Mouse (Mus musculus) hindbrain, embryonic 15.5 days (tissue): ENCODE measurements around the gene Sorbs2. TPM values are rescaled to one million over a fixed set of nuclear protein-coding genes. Genes with fewer than 3 reads are reported as not detected.

Source experiments
- ATAC-seq: fragments of 200-750 bp; cut with Nextera tagmentation; 2 replicates; pipeline ENCODE4 v1.8.0; 2017; ENCODE audit warnings: low read depth, moderate number of reproducible peaks, moderate TSS enrichment; ENCODE audit not compliant: low FRiP score
- H3K27ac ChIP-seq: fragments of 300-500 bp; sonication (generic); replicated peaks from 2 replicates; pipeline ENCODE4 v1.5.1; 2015; ENCODE audit warnings: mild to moderate bottlenecking, inconsistent platforms
- H3K27me3 ChIP-seq: fragments of 300-500 bp; sonication (generic); 2 replicates; pipeline ENCODE4 v1.6.1; 2015; ENCODE audit warnings: control low read depth, inconsistent platforms
- H3K36me3 ChIP-seq: fragments of 300-500 bp; sonication (generic); 2 replicates; pipeline ENCODE4 v1.6.1; 2015; ENCODE audit warnings: control low read depth, inconsistent platforms
- H3K4me1 ChIP-seq: fragments of 300-500 bp; sonication (generic); replicated peaks from 2 replicates; pipeline ENCODE4 v1.6.1; 2015; ENCODE audit warnings: control low read depth, inconsistent platforms
- H3K4me2 ChIP-seq: fragments of 300-500 bp; sonication (generic); 2 replicates; pipeline ENCODE4 v1.6.1; 2015; ENCODE audit warnings: moderate library complexity, mild to moderate bottlenecking, inconsistent platforms
- H3K4me3 ChIP-seq: fragments of 300-500 bp; sonication (generic); 2 replicates; pipeline ENCODE4 v1.5.1; 2015; ENCODE audit warnings: mild to moderate bottlenecking, inconsistent platforms
- H3K9ac ChIP-seq: fragments of 300-500 bp; sonication (generic); 2 replicates; pipeline ENCODE4 v1.6.1; 2015; ENCODE audit warnings: inconsistent platforms
- H3K9me3 ChIP-seq: fragments of 300-500 bp; sonication (generic); 2 replicates; pipeline ENCODE4 v1.6.1; 2016; ENCODE audit warnings: control low read depth, inconsistent platforms
- WGBS: fragments of 180-500 bp; shearing (Covaris S2); methylation state at CpG from one replicate; pipeline ENCODE4 v1.1.7; 2015; 5-methylcytosine and 5-hydroxymethylcytosine counted together
- polyA plus RNA-seq: library from polyadenylated mRNA; unstranded; fragments of >200 nt; fragmentation: Nextera tagmentation; extraction: Ambion mirVana; gene quantifications from 2 replicates; pipeline ENCODE4 v1.2.1, GENCODE M21; 2015

Sorbs2 gene
- polyA plus RNA-seq, 1 experiment from 2014 or later, result 54.5 TPM

GRCm38 (mm10) chr8:45605419-45605818 lies 97.8 kb downstream of the Sorbs2 start:
- H3K27me3 ChIP-seq, result no peaks in the 10 kb centered on the region
- H3K4me2 ChIP-seq, result no peak overlapping the region
- H3K9ac ChIP-seq, result no peak overlapping the region
- no peaks in the 10 kb centered on the region for H3K9me3 ChIP-seq
- WGBS, result 77% methylated on average over 1 of the region's 1 CpGs
- H3K36me3 ChIP-seq, result no peaks in the 10 kb centered on the region
- no peak for ATAC-seq
- H3K4me3 ChIP-seq, result no peak overlapping the region
- H3K4me1 ChIP-seq, result 0 out of 2 replicates have a peak, but pooled peaks cover 3% of the 10 kb centered on the region
- H3K27ac ChIP-seq, result no peak overlapping the region

- ATAC-seq, result no peak
- Histone ChIP-seq H3K9ac (no peak overlapping the region), H3K27ac (no peak overlapping the region), H3K27me3 (no peaks in the 10 kb centered on the region), H3K4me1 (no peaks in the 10 kb centered on the region), H3K4me3 (no peak overlapping the region), H3K4me2 (no peak overlapping the region), H3K9me3 (no peaks in the 10 kb centered on the region), H3K36me3 (no peaks in the 10 kb centered on the region)
- 84% methylated on average over 6 of the region's 6 CpGs for WGBS
Measured at GRCm38 (mm10) chr8:45607012-45607411, 99.4 kb downstream of the Sorbs2 start.

GRCm38 (mm10) chr8:45608413-45608812 lies 100.8 kb downstream of the Sorbs2 start:
- Histone ChIP-seq H3K27ac (no peak overlapping the region), H3K4me1 (no peaks in the 10 kb centered on the region), H3K9ac (no peak overlapping the region), H3K4me3 (no peak overlapping the region), H3K4me2 (no peak overlapping the region), H3K36me3 (no peaks in the 10 kb centered on the region), H3K27me3 (no peaks in the 10 kb centered on the region), H3K9me3 (no peaks in the 10 kb centered on the region)
- no peak for ATAC-seq
- 67% methylated on average over 6 of the region's 6 CpGs for WGBS

GRCm38 (mm10) chr8:45610426-45611215 lies 103.0 kb downstream of the Sorbs2 start:
- WGBS, result 22% methylated on average over 7 of the region's 7 CpGs
- Histone ChIP-seq H3K36me3 (no peaks in the 10 kb centered on the region), H3K4me1 (peaks cover 7% of the 10 kb centered on the region; the same call in 1 of the 2 replicates), H3K9ac (no peak overlapping the region), H3K4me2 (no peak overlapping the region), H3K4me3 (no peak overlapping the region), H3K27ac (no peak overlapping the region), H3K27me3 (no peaks in the 10 kb centered on the region), H3K9me3 (no peaks in the 10 kb centered on the region)
- no peak for ATAC-seq

DNA sequence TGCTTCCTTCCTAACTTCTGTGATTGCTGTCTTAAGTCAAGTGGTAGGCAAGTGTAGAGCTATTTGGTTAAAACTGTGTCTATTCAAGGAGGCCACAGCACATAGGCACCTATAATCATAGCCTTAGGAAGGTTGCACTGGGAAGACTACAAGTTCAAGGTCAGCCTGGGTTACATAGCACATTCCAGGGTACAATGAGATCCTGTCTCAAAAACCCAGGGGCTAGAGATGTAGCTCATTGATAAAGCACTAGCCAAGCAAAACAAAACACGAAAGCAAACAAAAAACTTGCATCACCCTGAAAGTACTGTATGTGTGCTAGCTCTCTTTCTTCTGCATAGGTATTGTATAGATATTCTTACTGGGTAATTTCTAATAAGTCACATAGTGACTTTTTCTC lies 103.7 kb downstream of the Sorbs2 start:
- 83% methylated on average over 1 of the region's 1 CpGs for WGBS
- no peak for ATAC-seq
- Histone ChIP-seq H3K27ac (no peak overlapping the region), H3K36me3 (no peaks in the 10 kb centered on the region), H3K9me3 (no peaks in the 10 kb centered on the region), H3K4me2 (no peak overlapping the region), H3K4me3 (no peak overlapping the region), H3K27me3 (no peaks in the 10 kb centered on the region), H3K4me1 (peaks cover 7% of the 10 kb centered on the region; the same call in 1 of the 2 replicates), H3K9ac (no peak overlapping the region)

DNA sequence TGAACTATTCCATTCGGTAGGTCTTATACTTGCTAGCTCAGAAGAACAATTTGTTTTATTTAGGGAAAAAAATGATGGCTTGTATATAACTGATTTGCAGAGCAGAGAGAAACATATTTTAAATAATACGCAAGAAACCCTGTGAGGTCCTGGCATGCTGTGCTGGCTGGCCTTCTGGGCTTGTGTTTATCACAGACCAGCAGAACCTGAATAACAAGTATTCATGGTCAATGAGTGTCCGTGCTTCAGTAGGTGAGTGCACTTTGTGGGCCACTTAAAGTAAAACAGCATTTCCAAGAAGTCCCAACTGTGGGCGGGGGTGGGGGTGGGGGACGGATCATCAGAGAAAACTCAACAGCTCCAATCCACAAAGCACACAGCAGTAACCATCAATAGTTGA lies 107.0 kb downstream of the Sorbs2 start:
- peaks cover 7% of the 10 kb centered on the region; the same call in 1 of the 2 replicates for H3K4me1 ChIP-seq
- H3K4me3 ChIP-seq, result no peak overlapping the region
- no peaks in the 10 kb centered on the region for H3K9me3 ChIP-seq
- no peak overlapping the region for H3K4me2 ChIP-seq
- no peak for ATAC-seq
- no peaks in the 10 kb centered on the region for H3K36me3 ChIP-seq
- no peak overlapping the region for H3K9ac ChIP-seq
- H3K27ac ChIP-seq, result no peak overlapping the region
- no peaks in the 10 kb centered on the region for H3K27me3 ChIP-seq
- 38% methylated on average over 5 of the region's 5 CpGs for WGBS

DNA sequence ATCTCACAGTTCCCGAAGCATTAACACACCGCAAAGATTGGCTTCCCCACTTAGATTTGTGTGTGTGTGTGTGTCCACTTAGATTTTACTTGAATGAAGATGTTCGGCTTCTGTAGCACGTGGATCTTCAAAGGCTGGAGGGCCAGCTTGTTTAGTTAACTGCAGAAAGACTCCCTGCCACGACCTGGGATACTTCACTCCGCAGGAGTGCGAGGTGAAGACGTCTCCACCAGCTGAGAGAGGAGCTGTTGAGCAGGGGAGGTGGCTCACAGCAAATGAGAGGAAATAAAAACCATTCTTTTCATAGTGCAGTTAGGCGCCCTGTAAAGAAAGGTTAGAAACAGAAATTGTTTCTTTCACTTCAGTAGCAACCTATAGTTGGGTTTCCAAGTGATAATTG lies 107.5 kb downstream of the Sorbs2 start:
- ATAC-seq, result peak; percentile 27; the same call in 1 of the 2 replicates
- 14% methylated on average over 9 of the region's 9 CpGs for WGBS
- Histone ChIP-seq H3K4me2 (no peak overlapping the region; the same call in 1 of the 2 replicates), H3K4me1 (peaks cover 7% of the 10 kb centered on the region; the same call in 1 of the 2 replicates), H3K27ac (no peak overlapping the region), H3K27me3 (no peaks in the 10 kb centered on the region), H3K36me3 (no peaks in the 10 kb centered on the region), H3K9me3 (no peaks in the 10 kb centered on the region), H3K4me3 (no peak overlapping the region), H3K9ac (no peak overlapping the region)

GRCm38 (mm10) chr8:45615551-45615950 lies 108.0 kb downstream of the Sorbs2 start:
- Histone ChIP-seq H3K36me3 (no peaks in the 10 kb centered on the region), H3K4me1 (peaks cover 7% of the 10 kb centered on the region; the same call in 1 of the 2 replicates), H3K9ac (no peak overlapping the region), H3K27ac (no peak overlapping the region), H3K4me3 (no peak overlapping the region), H3K27me3 (no peaks in the 10 kb centered on the region), H3K9me3 (no peaks in the 10 kb centered on the region), H3K4me2 (no peak overlapping the region; the same call in 1 of the 2 replicates)
- 49% methylated on average over 7 of the region's 7 CpGs for WGBS
- ATAC-seq, result peak; percentile 35; the same call in 1 of the 2 replicates

DNA sequence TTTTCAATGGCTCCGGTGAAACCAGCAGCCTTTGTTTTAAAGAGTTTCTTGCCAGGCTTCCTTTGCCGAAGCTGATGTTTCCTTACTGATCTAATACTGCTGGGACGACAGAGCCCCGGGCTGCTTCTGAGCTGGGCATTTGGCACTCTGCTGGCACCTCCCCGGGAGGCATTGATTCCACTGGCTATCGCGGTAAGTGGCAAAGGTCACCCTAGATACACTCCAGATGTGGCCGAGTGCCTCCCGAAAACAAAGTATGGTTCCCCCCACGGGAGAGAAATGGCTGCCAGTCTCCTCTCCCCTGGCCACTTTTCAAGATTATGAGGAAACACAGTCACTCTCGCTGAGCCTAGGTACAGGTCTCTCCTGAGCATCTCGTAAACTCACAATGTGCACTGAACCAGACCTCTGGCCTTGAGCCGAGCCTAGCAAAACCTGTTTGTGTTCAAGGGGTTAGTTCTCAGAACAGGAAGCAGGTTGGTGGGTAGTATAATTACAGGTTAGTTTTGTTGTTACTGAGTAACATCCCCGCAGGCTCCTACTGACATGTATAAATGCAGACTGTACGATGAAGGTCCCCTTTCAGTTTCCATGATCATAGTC lies 114.1 kb downstream of the Sorbs2 start:
- no peak overlapping the region for H3K4me2 ChIP-seq
- WGBS, result 75% methylated on average over 15 of the region's 15 CpGs
- no peak overlapping the region for H3K27ac ChIP-seq
- H3K4me3 ChIP-seq, result no peak overlapping the region
- H3K9me3 ChIP-seq, result no peaks in the 10 kb centered on the region
- peaks cover 8% of the 10 kb centered on the region for H3K4me1 ChIP-seq
- no peaks in the 10 kb centered on the region for H3K36me3 ChIP-seq
- no peak overlapping the region for H3K9ac ChIP-seq
- no peak for ATAC-seq
- no peaks in the 10 kb centered on the region for H3K27me3 ChIP-seq

GRCm38 (mm10) chr8:45626406-45626805 lies 118.8 kb downstream of the Sorbs2 start:
- Histone ChIP-seq H3K4me3 (no peak overlapping the region), H3K9me3 (no peaks in the 10 kb centered on the region), H3K4me1 (peaks cover 35% of the 10 kb centered on the region), H3K9ac (no peak overlapping the region), H3K27me3 (no peaks in the 10 kb centered on the region), H3K36me3 (no peaks in the 10 kb centered on the region), H3K4me2 (no peak overlapping the region), H3K27ac (0 out of 2 replicates have a peak overlapping the region, but pooled peaks have one; percentile 1)
- WGBS, result 36% methylated on average over 5 of the region's 5 CpGs
- ATAC-seq, result no peak

- H3K27ac ChIP-seq, result peak overlapping the region; percentile 88
- peaks cover 35% of the 10 kb centered on the region for H3K4me1 ChIP-seq
- H3K4me3 ChIP-seq, result peak overlapping the region; percentile 46
- under 1% methylated on average over 28 of the region's 28 CpGs for WGBS
- no peaks in the 10 kb centered on the region for H3K27me3 ChIP-seq
- no peaks in the 10 kb centered on the region for H3K9me3 ChIP-seq
- peak overlapping the region; percentile 57 for H3K4me2 ChIP-seq
- H3K9ac ChIP-seq, result peak overlapping the region; percentile 54
- peak; percentile 95 for ATAC-seq
- no peaks in the 10 kb centered on the region for H3K36me3 ChIP-seq
Measured at GRCm38 (mm10) chr8:45627246-45628241, 120.0 kb downstream of the Sorbs2 start.
